Mouse (Mus musculus) kidney, adult 2 months (tissue): Measurements from ENCODE around the gene Usp46. TPM values are rescaled to one million over a fixed set of nuclear protein-coding genes. Genes with fewer than 3 reads are reported as not detected.

Experiments used
- DNase-seq: peaks from one replicate; pipeline ENCODE4 v3.0.0; 2021
- H3K27ac ChIP-seq: fragments of 200-500 bp; 2 replicates; pipeline ENCODE4 v1.5.1; 2012; ENCODE audit warnings: low read depth, low read length, control low read depth, inconsistent platforms; ENCODE audit not compliant: insufficient read depth
- H3K27me3 ChIP-seq: fragments of 200-500 bp; replicated peaks from 2 replicates; pipeline ENCODE4 v1.6.1; 2012; ENCODE audit warnings: mild to moderate bottlenecking, moderate library complexity, low read length, inconsistent platforms; ENCODE audit not compliant: control insufficient read depth, insufficient read depth
- H3K36me3 ChIP-seq: fragments of 200-500 bp; 2 replicates; pipeline ENCODE4 v1.6.1; 2012; ENCODE audit warnings: mild to moderate bottlenecking, moderate library complexity, low read length, inconsistent platforms; ENCODE audit not compliant: control insufficient read depth, insufficient read depth
- H3K4me1 ChIP-seq: fragments of 200-500 bp; 2 replicates; pipeline ENCODE4 v1.6.1; 2011; ENCODE audit warnings: low read length; ENCODE audit not compliant: control insufficient read depth, insufficient read depth
- H3K4me3 ChIP-seq: fragments of 200-500 bp; 2 replicates; pipeline ENCODE4 v1.5.1; 2011; ENCODE audit warnings: mild to moderate bottlenecking, low read depth, low read length, control low read depth; ENCODE audit not compliant: insufficient read depth
- CTCF ChIP-seq: fragments of 200-500 bp; conservative IDR thresholded peaks from 2 replicates; pipeline ENCODE4 v1.5.1; 2011; ENCODE audit warnings: low read depth, mild to moderate bottlenecking, control low read depth, low read length, moderate library complexity, mixed read lengths; ENCODE audit not compliant: insufficient read depth, insufficient read length
- POLR2A ChIP-seq: fragments of 200-500 bp; IDR thresholded peaks from one replicate; pipeline ENCODE4 v1.6.1; 2011; ENCODE audit warnings: low read depth, low read length, control low read depth
- WGBS: fragments of 180-500 bp; shearing (Covaris S2); methylation state at CpG from one replicate; pipeline ENCODE4 v1.1.7; 2018; 5-methylcytosine and 5-hydroxymethylcytosine counted together
- polyA plus RNA-seq: library from polyadenylated mRNA; depleted of rRNA; stranded (reverse); fragments of >200 nt; gene quantifications from 2 replicates; pipeline ENCODE4 v1.2.3, GENCODE M21; 2012

Usp46 gene
- polyA plus RNA-seq, 1 experiment, result 9.1 TPM

DNA sequence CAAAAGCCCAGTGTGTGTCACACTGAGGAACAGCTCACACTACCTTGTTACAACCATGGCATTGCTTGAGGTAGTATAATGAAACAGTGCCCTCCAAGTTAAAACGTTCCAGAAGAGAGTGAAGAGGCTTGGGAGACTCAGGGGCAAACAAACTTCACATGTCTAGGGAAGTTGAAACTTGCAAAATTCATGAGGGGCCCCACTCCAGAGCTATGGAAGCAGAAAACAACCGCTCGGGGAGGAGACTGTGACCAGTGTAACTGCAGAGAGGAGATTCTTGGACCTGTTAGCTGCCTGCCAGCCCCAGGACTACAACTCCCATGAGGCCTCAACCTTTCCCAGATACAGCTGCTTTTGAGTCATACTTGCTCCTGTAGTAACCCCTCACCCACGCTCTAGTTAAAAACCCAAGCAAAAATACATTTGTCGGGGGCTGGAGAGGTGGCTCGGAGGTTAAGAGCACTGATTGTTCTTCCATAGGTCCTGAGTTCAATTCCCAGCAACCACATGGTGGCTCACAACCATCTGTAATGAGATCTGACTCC is 25.4 kb downstream of the Usp46 start:
- 71% methylated on average over 6 of the region's 6 CpGs for WGBS
- no peaks in the 10 kb centered on the region for H3K36me3 ChIP-seq
- no peak for DNase-seq
- H3K27me3 ChIP-seq, result no peaks in the 10 kb centered on the region
- no peak overlapping the region for H3K27ac ChIP-seq
- no peak for TF ChIP-seq CTCF
- no peak for TF ChIP-seq POLR2A
- H3K4me3 ChIP-seq, result no peak overlapping the region
- 0 out of 2 replicates have a peak, but pooled peaks cover 4% of the 10 kb centered on the region for H3K4me1 ChIP-seq

DNA sequence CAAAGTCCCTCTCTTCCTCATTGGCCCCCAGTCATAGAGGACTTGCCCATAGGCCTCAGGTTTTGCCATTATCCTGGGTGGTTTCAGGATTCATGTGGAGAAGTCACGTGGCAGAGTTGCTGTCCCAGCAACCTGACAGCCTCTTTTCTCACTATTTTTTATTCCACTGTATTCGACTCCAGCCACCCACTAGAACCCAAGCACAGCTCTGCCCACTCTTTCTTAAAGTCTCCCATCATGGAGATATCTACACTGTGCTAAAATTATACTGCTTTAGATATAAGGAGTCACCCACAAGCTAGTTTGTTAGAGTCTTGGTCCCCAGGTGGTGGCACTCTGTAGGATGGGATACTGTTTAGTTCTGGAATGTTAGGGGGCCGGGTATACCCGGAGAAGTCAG is 27.7 kb downstream of the Usp46 start:
- WGBS, result 94% methylated on average over 4 of the region's 4 CpGs
- no peak for DNase-seq
- no peaks in the 10 kb centered on the region for H3K27me3 ChIP-seq
- H3K4me1 ChIP-seq, result 0 out of 2 replicates have a peak, but pooled peaks cover 4% of the 10 kb centered on the region
- H3K36me3 ChIP-seq, result no peaks in the 10 kb centered on the region
- H3K27ac ChIP-seq, result no peak overlapping the region
- no peak overlapping the region for H3K4me3 ChIP-seq
- TF ChIP-seq POLR2A, result no peak
- no peak for TF ChIP-seq CTCF

DNA sequence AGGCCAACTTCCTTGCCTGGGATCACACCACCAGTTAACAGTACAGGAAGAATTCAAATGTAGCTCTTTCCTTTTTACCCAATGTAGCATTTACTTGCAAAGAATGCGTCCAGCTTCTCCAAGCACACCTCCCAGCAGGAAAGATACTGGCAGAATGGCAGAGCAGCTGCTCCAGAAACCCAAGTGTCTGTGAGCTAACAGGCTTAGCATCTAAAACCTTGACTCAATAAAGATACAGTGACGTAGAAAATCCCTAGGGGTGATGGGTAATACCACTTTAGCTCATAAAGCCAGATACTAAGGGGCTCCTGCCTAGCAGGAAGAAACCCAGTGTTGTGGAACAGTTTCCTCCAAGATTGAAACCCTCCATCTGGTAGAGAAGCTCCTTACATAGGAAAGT is 32.8 kb downstream of the Usp46 start:
- Histone ChIP-seq H3K4me3 (no peak overlapping the region), H3K4me1 (no peaks in the 10 kb centered on the region), H3K27ac (no peak overlapping the region), H3K27me3 (no peaks in the 10 kb centered on the region), H3K36me3 (no peaks in the 10 kb centered on the region; the same call in 1 of the 2 replicates)
- DNase-seq, result no peak
- no peak for TF ChIP-seq POLR2A
- TF ChIP-seq CTCF, result no peak
- 88% methylated on average over 2 of the region's 2 CpGs for WGBS

DNA sequence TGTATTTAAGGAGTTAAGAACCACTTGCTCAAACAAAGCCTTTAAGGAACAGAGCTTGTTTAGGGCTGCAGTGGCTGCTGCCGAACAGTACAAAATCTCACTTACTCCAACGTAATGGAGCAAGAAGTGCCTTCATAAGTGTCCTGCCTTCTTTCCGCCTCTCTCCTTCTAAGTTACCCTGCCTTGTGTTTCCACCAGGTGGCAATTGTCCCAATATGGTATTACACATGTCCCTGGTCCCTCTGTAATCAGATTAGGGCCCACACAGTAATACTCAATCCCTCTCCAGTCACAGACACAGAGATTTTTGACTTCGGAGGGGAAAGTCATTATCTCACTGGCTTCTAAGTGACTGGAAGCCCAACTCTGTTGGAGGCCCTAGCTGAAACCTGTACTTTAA is 34.1 kb downstream of the Usp46 start:
- DNase-seq, result no peak
- Histone ChIP-seq H3K36me3 (no peaks in the 10 kb centered on the region; the same call in 1 of the 2 replicates), H3K27ac (no peak overlapping the region), H3K4me3 (no peak overlapping the region), H3K27me3 (no peaks in the 10 kb centered on the region), H3K4me1 (no peaks in the 10 kb centered on the region)
- 82% methylated on average over 4 of the region's 4 CpGs for WGBS
- TF ChIP-seq CTCF, result no peak
- TF ChIP-seq POLR2A, result no peak

DNA sequence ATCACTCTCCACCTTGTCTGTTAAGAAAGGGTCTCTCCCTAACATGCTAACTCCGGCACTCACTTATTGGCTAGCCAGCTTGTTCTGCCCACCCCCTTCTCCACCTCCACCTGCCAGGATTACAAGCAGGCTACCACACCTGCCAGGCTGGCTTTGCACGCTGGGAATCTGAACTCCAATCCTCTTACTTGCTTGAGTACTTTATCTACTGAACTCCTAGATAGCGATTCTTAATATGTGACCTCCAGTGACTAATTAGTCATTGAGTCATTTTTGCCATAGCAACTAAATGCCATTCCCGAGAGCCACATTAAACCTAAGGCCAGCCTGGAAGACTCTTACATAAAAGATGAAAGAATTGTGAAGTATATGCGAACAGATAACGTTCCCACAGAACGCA is 38.4 kb downstream of the Usp46 start:
- WGBS, result 63% methylated on average over 7 of the region's 7 CpGs
- Histone ChIP-seq H3K27me3 (no peaks in the 10 kb centered on the region), H3K4me1 (no peaks in the 10 kb centered on the region), H3K36me3 (no peaks in the 10 kb centered on the region; the same call in 1 of the 2 replicates), H3K27ac (no peak overlapping the region), H3K4me3 (no peak overlapping the region)
- DNase-seq, result no peak
- TF ChIP-seq POLR2A (no peak), CTCF (no peak)

DNA sequence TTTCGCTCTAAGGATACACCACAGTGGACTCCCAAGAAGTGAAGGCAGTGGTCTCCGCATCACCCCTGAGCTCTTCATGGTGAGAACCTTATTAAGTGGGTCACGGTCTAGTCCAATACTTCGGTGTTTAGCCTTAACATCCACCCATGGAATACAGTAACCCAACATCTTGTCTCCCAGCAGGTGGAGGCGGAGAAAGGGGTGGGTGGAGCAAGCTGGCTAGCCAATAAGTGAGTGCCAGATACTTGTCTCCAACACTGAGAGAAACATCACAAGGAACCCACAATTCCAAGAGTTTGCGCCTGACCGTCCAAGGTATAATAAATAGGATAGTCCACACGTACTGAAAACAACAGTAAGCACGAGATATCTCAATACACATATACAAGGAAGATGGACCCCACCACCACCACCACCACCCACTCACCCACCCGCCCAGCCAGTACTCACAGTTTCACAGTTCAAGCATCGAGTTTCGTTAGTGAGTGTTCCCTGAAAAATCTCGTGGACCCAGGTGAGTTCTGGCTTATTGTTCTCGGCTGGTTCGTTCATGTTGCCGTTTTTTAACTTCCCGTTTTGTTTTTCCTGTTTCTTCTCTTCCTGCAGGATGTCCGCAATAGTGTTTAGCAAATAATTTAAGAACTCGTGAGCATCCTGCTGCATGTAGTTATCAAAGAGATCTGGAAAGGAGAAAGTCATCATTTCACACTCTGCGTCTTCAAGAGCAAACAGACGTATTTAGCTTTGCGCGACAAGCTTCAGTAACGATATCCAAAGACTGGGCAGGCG is 39.3 kb downstream of the Usp46 start:
- DNase-seq, result no peak
- Histone ChIP-seq H3K27me3 (no peaks in the 10 kb centered on the region), H3K4me1 (no peaks in the 10 kb centered on the region), H3K4me3 (no peak overlapping the region), H3K27ac (no peak overlapping the region), H3K36me3 (no peaks in the 10 kb centered on the region)
- 87% methylated on average over 25 of the region's 25 CpGs for WGBS
- no peak for TF ChIP-seq POLR2A
- no peak for TF ChIP-seq CTCF

DNA sequence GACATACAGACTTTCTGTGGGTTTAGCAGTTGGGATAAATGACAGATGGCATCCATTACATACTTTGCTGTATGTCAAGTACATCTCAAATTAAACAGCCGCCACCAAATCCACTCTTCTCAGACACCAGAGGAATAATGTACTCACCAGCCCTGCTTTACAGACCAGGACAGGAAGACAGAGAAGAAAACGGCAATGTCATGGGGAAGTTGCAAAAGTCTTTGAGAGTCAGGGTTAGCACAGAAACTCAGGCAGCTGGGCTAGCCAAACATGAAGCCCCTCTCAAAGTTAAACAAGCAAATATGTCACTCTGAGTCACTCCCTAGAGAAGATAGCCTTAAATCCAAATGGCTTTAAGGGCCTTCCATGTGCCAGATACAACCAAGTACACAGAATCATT is 40.0 kb downstream of the Usp46 start:
- Histone ChIP-seq H3K4me3 (no peak overlapping the region), H3K27ac (no peak overlapping the region), H3K36me3 (no peaks in the 10 kb centered on the region), H3K4me1 (no peaks in the 10 kb centered on the region), H3K27me3 (no peaks in the 10 kb centered on the region)
- TF ChIP-seq CTCF, result no peak
- WGBS, result 89% methylated on average over 2 of the region's 2 CpGs
- DNase-seq, result no peak
